Mouse (Mus musculus) lung, postnatal 10 days (tissue): ENCODE results near the gene Rab3d.
A peak's percentile ranks its signal among the peaks of the same experiment; 100 is the strongest.
"Not testable (repeated sequence)": the region's sequence is repeated elsewhere in the genome, so short reads cannot be mapped to it uniquely, and the experiment has no call there.

Experiments used
- DNase-seq: peaks from one replicate; pipeline ENCODE4 v3.0.0; 2021

Rab3d gene

GRCm38 (mm10) chr9:21901223-21901820, 16.7 kb downstream of the Rab3d start:
- peak; percentile 82 for DNase-seq

DNA sequence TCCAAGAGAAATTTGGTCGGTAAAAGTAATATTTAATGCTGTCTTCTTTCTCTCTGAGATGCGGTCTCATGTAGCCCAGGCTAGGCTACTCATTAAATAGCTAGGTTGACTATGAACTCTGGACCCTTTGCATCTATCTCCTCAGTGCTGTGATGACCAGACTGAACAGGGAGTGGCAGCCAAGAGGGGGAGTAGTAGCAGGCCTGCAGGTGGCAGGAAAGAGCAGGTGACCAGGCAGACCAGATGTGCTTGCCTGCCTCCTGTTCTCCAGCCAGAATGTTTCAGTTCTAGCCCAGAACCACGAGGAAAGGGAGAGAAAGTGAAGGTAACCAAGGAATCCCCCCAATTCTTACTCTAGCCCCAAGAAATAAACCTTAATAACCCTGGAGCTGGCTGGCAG, 28.8 kb downstream of the Rab3d start:
- DNase-seq = no peak

- DNase-seq = no peak
Measured at GRCm38 (mm10) chr9:21876601-21877000, 41.4 kb downstream of the Rab3d start.

GRCm38 (mm10) chr9:21872204-21872603, 45.8 kb downstream of the Rab3d start:
- no peak for DNase-seq

- peak; percentile 75 for DNase-seq
Measured at GRCm38 (mm10) chr9:21870879-21871524, 47.0 kb downstream of the Rab3d start.

DNA sequence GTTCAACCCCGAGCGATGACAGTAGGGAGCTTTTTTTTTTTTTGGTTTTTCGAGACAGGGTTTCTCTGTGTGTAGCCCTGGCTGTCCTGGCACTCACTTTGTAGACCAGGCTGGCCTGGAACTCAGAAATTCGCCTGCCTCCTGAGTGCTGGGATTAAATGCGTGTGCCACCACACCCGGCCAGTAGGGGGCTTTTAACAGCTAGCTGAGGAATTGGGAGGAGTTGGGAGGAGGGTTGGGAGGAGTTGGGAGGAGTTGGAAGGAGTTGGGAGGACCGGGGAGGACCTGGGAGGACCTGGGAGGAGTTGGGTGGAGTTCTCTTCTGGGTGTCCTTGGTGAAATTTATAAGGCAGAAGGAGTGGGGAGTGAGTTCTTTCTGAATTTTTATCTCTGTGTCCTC, 48.7 kb downstream of the Rab3d start:
- DNase-seq = peak; percentile 89

DNA sequence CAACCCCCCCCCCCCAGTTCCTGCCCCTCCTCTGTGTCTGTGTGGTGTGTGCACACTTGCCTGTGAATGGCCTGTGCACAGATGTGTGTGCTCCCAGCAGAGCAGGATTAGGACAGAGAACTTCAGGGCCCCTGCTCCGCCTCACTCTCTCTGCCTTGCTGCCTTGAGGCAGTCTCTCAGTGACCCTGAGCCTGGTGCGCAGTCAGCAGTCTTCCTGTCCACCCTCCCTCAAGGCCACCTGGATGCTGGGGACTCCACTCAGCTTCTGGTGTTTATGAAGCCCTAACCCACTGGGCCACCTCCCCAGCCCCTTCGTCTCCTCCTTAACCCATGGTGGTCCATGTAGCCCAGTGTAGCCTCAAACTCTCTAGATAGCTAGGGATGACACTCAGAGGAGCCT, 50.3 kb downstream of the Rab3d start:
- DNase-seq = no peak

DNA sequence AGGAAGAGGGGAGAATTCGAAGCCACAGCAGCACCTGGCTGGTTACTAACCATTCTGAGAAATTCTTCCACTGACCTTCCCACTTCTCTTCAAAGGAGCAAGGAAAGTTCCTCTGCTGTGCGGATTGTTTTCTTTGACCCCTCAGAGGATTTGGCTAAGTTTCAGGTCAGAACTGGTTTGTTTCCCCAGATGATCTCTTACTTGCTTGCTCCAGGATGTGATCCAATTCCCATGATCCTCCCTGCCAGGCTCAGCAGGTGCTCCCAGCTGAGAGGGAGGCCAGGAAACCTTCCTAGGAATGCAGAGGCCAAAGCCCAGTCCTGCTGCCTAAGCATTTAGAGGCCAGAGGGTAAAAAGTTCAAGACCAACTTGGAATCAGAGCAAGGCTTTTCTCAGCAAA, 51.4 kb downstream of the Rab3d start:
- peak; percentile 50 for DNase-seq

DNA sequence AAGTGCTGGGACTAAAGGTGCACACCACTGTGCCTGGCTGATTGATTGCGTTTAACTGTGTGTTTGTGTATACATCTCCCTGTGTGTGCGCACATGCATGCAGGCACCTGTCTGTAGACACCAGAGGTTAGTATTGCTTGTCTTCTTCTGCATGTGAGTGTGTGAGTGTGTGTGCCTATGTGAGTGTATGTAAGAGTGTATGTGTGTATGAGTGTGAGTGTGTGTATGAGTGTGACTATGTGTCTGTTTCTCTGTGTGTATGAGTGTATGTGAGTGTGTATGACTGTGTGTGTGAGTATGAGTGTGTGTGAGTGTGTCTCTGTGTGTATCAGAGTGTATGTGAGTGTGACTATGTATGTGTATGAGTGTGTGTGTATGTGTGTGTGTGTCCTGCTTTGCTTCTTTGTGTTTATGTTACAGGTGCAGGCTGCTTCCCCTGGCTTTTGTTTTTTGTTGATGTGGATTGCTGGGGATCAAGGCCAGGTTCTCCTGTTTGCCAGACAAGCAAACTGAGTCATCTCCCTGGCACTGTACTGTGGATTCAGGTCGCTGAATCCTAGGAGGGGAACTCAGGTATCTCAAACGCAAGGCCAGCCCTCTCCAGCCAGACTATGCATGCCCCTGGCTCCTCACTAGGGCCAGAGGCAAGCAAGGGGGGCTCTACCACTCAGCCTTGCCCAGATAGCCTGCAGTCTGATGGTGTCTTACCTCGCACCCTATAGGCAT, 52.2 kb downstream of the Rab3d start:
- DNase-seq = no peak

GRCm38 (mm10) chr9:21862181-21862580, 55.8 kb downstream of the Rab3d start:
- no peak for DNase-seq

DNA sequence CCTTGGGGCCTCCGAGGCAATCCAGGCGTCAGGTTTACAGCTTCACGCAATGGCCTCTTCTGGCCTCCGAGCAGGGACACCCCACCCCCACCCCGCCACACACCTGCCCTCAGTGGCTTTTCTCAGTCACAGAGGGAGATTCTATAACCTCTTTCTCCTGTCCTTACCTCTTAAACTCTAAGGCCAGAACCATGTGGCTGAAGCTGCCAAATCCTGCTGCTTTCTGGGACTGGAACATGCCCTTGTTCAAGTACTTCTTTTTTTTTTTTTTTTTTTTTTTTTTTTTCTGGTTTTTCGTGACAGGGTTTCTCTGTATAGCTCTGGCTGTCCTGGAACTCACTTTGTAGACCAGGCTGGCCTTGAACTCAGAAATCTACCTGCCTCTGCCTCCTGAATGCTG, 57.6 kb downstream of the Rab3d start:
- DNase-seq = not testable (repeated sequence)

DNA sequence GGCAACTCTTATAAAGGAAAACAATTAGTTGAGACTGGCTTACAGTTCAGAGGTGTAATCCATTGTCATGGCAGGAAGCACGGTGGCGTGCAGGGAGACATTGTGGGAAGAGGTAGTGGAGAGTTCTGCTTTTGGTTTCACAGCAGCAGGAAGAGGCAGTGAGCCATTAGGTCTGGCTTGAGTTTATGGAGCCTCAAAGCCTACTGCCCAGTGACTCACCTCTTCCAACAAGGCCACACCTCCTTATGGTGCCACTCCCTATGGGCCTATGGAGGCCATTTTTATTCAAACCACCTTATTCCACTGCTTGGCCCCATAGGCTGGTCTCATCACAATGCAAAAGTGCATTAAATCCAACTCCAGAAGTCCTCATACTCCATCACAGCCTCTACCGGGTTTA, 58.4 kb downstream of the Rab3d start:
- no peak for DNase-seq

DNA sequence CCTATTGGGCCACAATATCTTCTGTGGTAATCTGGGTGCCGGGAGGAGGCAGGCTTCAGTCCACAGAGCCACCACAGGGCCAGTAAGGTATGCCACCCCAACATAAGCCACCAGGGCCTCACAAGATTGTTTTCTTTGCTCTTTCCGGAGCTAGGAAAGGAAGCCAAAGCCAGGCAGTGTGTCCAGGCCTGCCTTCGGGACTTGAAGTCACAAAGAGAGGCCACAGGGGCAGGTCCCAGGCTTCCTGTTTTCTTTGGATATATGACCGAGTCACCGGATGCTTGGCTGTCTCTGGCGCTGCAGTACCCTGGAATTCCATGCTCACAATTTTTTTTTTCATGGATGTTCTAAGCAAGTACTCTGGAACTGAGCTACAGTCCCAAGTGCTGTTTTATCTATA, 59.9 kb downstream of the Rab3d start:
- DNase-seq = peak; percentile 83

DNA sequence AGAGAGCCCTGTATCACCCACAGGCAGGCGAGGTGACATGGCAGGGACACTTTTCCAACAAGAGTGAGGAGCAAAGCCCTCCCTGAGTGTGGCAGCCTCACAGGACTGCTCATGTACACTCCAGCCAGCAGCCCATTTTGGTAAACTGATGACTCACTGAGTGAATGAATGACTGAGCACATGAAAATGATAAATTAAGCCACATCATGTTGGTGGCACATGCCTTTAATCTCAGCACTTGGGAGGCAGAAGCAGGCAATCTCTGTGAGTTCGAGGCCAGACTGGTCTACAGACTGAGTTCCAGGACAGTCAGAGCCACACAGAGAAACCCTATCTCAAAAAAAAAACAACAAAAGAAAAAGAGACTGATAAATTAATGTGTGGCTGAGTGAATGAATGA, 60.5 kb downstream of the Rab3d start:
- no peak for DNase-seq
